Mouse (Mus musculus) neural tube, embryonic 10.5 days (tissue): ENCODE results near the gene Six4.
A peak's percentile ranks its signal among the peaks of the same experiment; 100 is the strongest.
"Not testable (repeated sequence)": the region's sequence is repeated elsewhere in the genome, so short reads cannot be mapped to it uniquely, and the experiment has no call there.

Source experiments
- DNase-seq: peaks from one replicate; pipeline ENCODE4 v3.0.0-alpha.2; 2017; ENCODE audit warnings: low spot score; ENCODE audit errors: extremely low spot score

Six4 gene

GRCm38 (mm10) chr12:73113196-73113595 lies at the start of gene Six4:
Gene Six4 (minus strand): TSS chr12:73113456.
- peak; percentile 85 for DNase-seq

- no peak for DNase-seq
These were observed 49.3 kb upstream of the Six4 start for GRCm38 (mm10) chr12:73162408-73163181.

GRCm38 (mm10) chr12:73160341-73160740 lies 47.1 kb upstream of the Six4 start:
- DNase-seq = no peak

GRCm38 (mm10) chr12:73154150-73154549 lies 40.9 kb upstream of the Six4 start:
- no peak for DNase-seq

GRCm38 (mm10) chr12:73151038-73151437 lies 37.8 kb upstream of the Six4 start:
- DNase-seq = not testable (repeated sequence)

GRCm38 (mm10) chr12:73147236-73147635 lies 34.0 kb upstream of the Six4 start:
- no peak for DNase-seq

GRCm38 (mm10) chr12:73140732-73141131 lies 27.5 kb upstream of the Six4 start:
- DNase-seq = no peak

GRCm38 (mm10) chr12:73125250-73125649 lies 12.0 kb upstream of the Six4 start:
- no peak for DNase-seq

GRCm38 (mm10) chr12:73123093-73124041 lies 10.1 kb upstream of the Six4 start, which contains the start of gene Mnat1:
Gene Mnat1 (plus strand): TSS chr12:73123717.
- peak; percentile 90 for DNase-seq

GRCm38 (mm10) chr12:73112326-73113087 lies 749 bp downstream of the Six4 start:
- peak; percentile 76 for DNase-seq

GRCm38 (mm10) chr12:73111561-73112325 lies 1.5 kb downstream of the Six4 start:
- peak; percentile 76 for DNase-seq

- DNase-seq = peak; percentile 53
These were observed 2.7 kb downstream of the Six4 start for GRCm38 (mm10) chr12:73110431-73111111.

- DNase-seq = no peak
These were observed 5.4 kb downstream of the Six4 start for GRCm38 (mm10) chr12:73107821-73108220.

GRCm38 (mm10) chr12:73103713-73104112 lies 9.5 kb downstream of the Six4 start:
- DNase-seq = no peak

- DNase-seq = no peak
These were observed 14.7 kb downstream of the Six4 start for GRCm38 (mm10) chr12:73098593-73098992.

GRCm38 (mm10) chr12:73096177-73096576 lies 17.1 kb downstream of the Six4 start:
- DNase-seq = not testable (repeated sequence)

- DNase-seq = no peak
These were observed 18.7 kb downstream of the Six4 start for GRCm38 (mm10) chr12:73094605-73095004.

- no peak for DNase-seq
These were observed 19.1 kb downstream of the Six4 start for GRCm38 (mm10) chr12:73094189-73094588.

- no peak for DNase-seq
These were observed 22.5 kb downstream of the Six4 start for GRCm38 (mm10) chr12:73090672-73091335.
